Mouse (Mus musculus) limb, embryonic 15.5 days (tissue): ENCODE results near the gene Fcf1. TPM values are rescaled to one million over a fixed set of nuclear protein-coding genes. Genes with fewer than 3 reads are reported as not detected.
A peak's percentile ranks its signal among the peaks of the same experiment; 100 is the strongest.

Experiments
- ATAC-seq: fragments of 200-750 bp; cut with Nextera tagmentation; 2 replicates; pipeline ENCODE4 v1.8.0; 2017; ENCODE audit warnings: low read depth, moderate TSS enrichment; ENCODE audit not compliant: insufficient number of reproducible peaks, low FRiP score, low TSS enrichment
- H3K27ac ChIP-seq: fragments of 300-500 bp; sonication (generic); 2 replicates; pipeline ENCODE4 v1.5.1; 2015; ENCODE audit warnings: moderate library complexity, mild to moderate bottlenecking, inconsistent platforms
- H3K27me3 ChIP-seq: fragments of 300-500 bp; sonication (generic); 2 replicates; pipeline ENCODE4 v1.6.1; 2015; ENCODE audit warnings: inconsistent platforms
- H3K36me3 ChIP-seq: fragments of 300-500 bp; sonication (generic); 2 replicates; pipeline ENCODE4 v1.6.1; 2015; ENCODE audit warnings: inconsistent platforms
- H3K4me1 ChIP-seq: fragments of 300-500 bp; sonication (generic); 2 replicates; pipeline ENCODE4 v1.6.1; 2015; ENCODE audit warnings: inconsistent platforms
- H3K4me2 ChIP-seq: fragments of 300-500 bp; sonication (generic); 2 replicates; pipeline ENCODE4 v1.6.1; 2015; ENCODE audit warnings: mild to moderate bottlenecking, inconsistent platforms
- H3K4me3 ChIP-seq: fragments of 300-500 bp; sonication (generic); 2 replicates; pipeline ENCODE4 v1.5.1; 2015; ENCODE audit warnings: mild to moderate bottlenecking, inconsistent platforms
- H3K9ac ChIP-seq: fragments of 300-500 bp; sonication (generic); 2 replicates; pipeline ENCODE4 v1.6.1; 2015; ENCODE audit warnings: inconsistent platforms
- H3K9me3 ChIP-seq: fragments of 300-500 bp; sonication (generic); 2 replicates; pipeline ENCODE4 v1.6.1; 2016; ENCODE audit warnings: inconsistent platforms
- WGBS: fragments of 180-500 bp; shearing (Covaris S2); methylation state at CpG from one replicate; pipeline ENCODE4 v1.1.7; 2015; 5-methylcytosine and 5-hydroxymethylcytosine counted together
- polyA plus RNA-seq: library from polyadenylated mRNA; unstranded; fragments of >200 nt; fragmentation: Nextera tagmentation; extraction: Ambion mirVana; gene quantifications from 2 replicates; pipeline ENCODE4 v1.2.1, GENCODE M21; 2015

The Fcf1 gene
- polyA plus RNA-seq, 1 experiment from 2014 or later, result 128 TPM

- Histone ChIP-seq H3K4me1 (no peaks in the 10 kb centered on the region), H3K9ac (no peak overlapping the region), H3K4me2 (no peak overlapping the region), H3K9me3 (no peaks in the 10 kb centered on the region), H3K27ac (no peak overlapping the region), H3K27me3 (no peaks in the 10 kb centered on the region), H3K36me3 (peaks cover 87% of the 10 kb centered on the region), H3K4me3 (no peak overlapping the region)
- no peak for ATAC-seq
- WGBS, result 85% methylated on average over 2 of the region's 2 CpGs
These were observed 8.7 kb downstream of the Fcf1 start for GRCm38 (mm10) chr12:84979264-84979862.

- Histone ChIP-seq H3K27me3 (no peaks in the 10 kb centered on the region), H3K4me1 (no peaks in the 10 kb centered on the region), H3K9me3 (no peaks in the 10 kb centered on the region), H3K9ac (no peak overlapping the region), H3K4me3 (no peak overlapping the region), H3K27ac (no peak overlapping the region), H3K4me2 (no peak overlapping the region), H3K36me3 (peaks cover 7% of the 10 kb centered on the region; the same call in 1 of the 2 replicates)
- 51% methylated on average over 4 of the region's 4 CpGs for WGBS
- ATAC-seq, result no peak
These were observed 18.8 kb downstream of the Fcf1 start for GRCm38 (mm10) chr12:84989456-84989855.

- Histone ChIP-seq H3K27me3 (no peaks in the 10 kb centered on the region), H3K9ac (no peak overlapping the region), H3K27ac (peak overlapping the region; percentile 33; the same call in 1 of the 2 replicates), H3K4me1 (peaks cover 20% of the 10 kb centered on the region), H3K9me3 (no peaks in the 10 kb centered on the region), H3K36me3 (no peaks in the 10 kb centered on the region), H3K4me2 (peak overlapping the region; percentile 17; the same call in 1 of the 2 replicates), H3K4me3 (peak overlapping the region; percentile 96; the same call in 1 of the 2 replicates)
- 87% methylated on average over 8 of the region's 9 CpGs for WGBS
- no peak for ATAC-seq
These were observed 24.5 kb downstream of the Fcf1 start for GRCm38 (mm10) chr12:84995112-84995761.

- Histone ChIP-seq H3K4me2 (peak within 1 kb of the TSS; percentile 83), H3K4me3 (peak within 1 kb of the TSS; percentile 96)
- ATAC-seq, result peak; percentile 98
These were observed 25.4 kb downstream of the Fcf1 start, which contains the start of gene Ylpm1 for GRCm38 (mm10) chr12:84996083-84996496. Ylpm1 (plus strand) TSS chr12:84996321.

GRCm38 (mm10) chr12:84996501-84997398, 26.1 kb downstream of the Fcf1 start:
- no peaks in the 10 kb centered on the region for H3K36me3 ChIP-seq
- H3K4me2 ChIP-seq, result peak overlapping the region; percentile 83
- peak overlapping the region; percentile 91 for H3K9ac ChIP-seq
- no peaks in the 10 kb centered on the region for H3K27me3 ChIP-seq
- peak; percentile 23; the same call in 1 of the 2 replicates for ATAC-seq
- under 1% methylated on average over 43 of the region's 44 CpGs for WGBS
- peak overlapping the region; percentile 96 for H3K4me3 ChIP-seq
- H3K9me3 ChIP-seq, result no peaks in the 10 kb centered on the region
- H3K27ac ChIP-seq, result peak overlapping the region; percentile 90
- peaks cover 20% of the 10 kb centered on the region for H3K4me1 ChIP-seq

More at GRCm38 (mm10) chr12:84996083-84996496, 25.4 kb downstream of the Fcf1 start, which contains the start of gene Ylpm1:
- H3K36me3 ChIP-seq, result no peaks in the 10 kb centered on the region
- no peaks in the 10 kb centered on the region for H3K27me3 ChIP-seq
- peaks cover 20% of the 10 kb centered on the region for H3K4me1 ChIP-seq
- WGBS, result 0% methylated on average over 45 of the region's 45 CpGs
- H3K9ac ChIP-seq, result peak within 1 kb of the TSS; percentile 91
- peak within 1 kb of the TSS; percentile 90 for H3K27ac ChIP-seq
- H3K9me3 ChIP-seq, result no peaks in the 10 kb centered on the region

GRCm38 (mm10) chr12:84999053-84999452, 28.4 kb downstream of the Fcf1 start:
- Histone ChIP-seq H3K4me1 (peaks cover 20% of the 10 kb centered on the region), H3K9me3 (no peaks in the 10 kb centered on the region), H3K27me3 (no peaks in the 10 kb centered on the region), H3K4me2 (0 out of 2 replicates have a peak overlapping the region, but pooled peaks have one; percentile 83), H3K9ac (no peak overlapping the region), H3K36me3 (no peaks in the 10 kb centered on the region), H3K27ac (no peak overlapping the region), H3K4me3 (0 out of 2 replicates have a peak overlapping the region, but pooled peaks have one; percentile 96)
- ATAC-seq, result no peak

GRCm38 (mm10) chr12:85006206-85006605, 35.5 kb downstream of the Fcf1 start:
- Histone ChIP-seq H3K4me2 (no peak overlapping the region), H3K4me1 (no peaks in the 10 kb centered on the region), H3K27me3 (no peaks in the 10 kb centered on the region), H3K9me3 (no peaks in the 10 kb centered on the region), H3K4me3 (no peak overlapping the region), H3K27ac (no peak overlapping the region), H3K36me3 (0 out of 2 replicates have a peak, but pooled peaks cover 5% of the 10 kb centered on the region), H3K9ac (no peak overlapping the region)
- 88% methylated on average over 1 of the region's 1 CpGs for WGBS
- ATAC-seq, result no peak

GRCm38 (mm10) chr12:85007021-85007420, 36.3 kb downstream of the Fcf1 start:
- no peak overlapping the region for H3K27ac ChIP-seq

GRCm38 (mm10) chr12:85009776-85010175, 39.1 kb downstream of the Fcf1 start:
- no peaks in the 10 kb centered on the region for H3K27me3 ChIP-seq
- ATAC-seq, result no peak
- H3K4me3 ChIP-seq, result no peak overlapping the region
- WGBS, result 82% methylated on average over 1 of the region's 1 CpGs
- H3K36me3 ChIP-seq, result peaks cover 26% of the 10 kb centered on the region
- no peaks in the 10 kb centered on the region for H3K9me3 ChIP-seq
- H3K4me2 ChIP-seq, result no peak overlapping the region
- no peak overlapping the region for H3K27ac ChIP-seq
- no peaks in the 10 kb centered on the region for H3K4me1 ChIP-seq
- H3K9ac ChIP-seq, result no peak overlapping the region

More at GRCm38 (mm10) chr12:85007021-85007420, 36.3 kb downstream of the Fcf1 start:
- Histone ChIP-seq H3K27me3 (no peaks in the 10 kb centered on the region), H3K36me3 (0 out of 2 replicates have a peak, but pooled peaks cover 5% of the 10 kb centered on the region), H3K4me2 (no peak overlapping the region), H3K4me1 (no peaks in the 10 kb centered on the region), H3K9ac (no peak overlapping the region), H3K9me3 (no peaks in the 10 kb centered on the region), H3K4me3 (no peak overlapping the region)
- ATAC-seq, result no peak

- no peaks in the 10 kb centered on the region for H3K4me1 ChIP-seq
- no peak overlapping the region for H3K9ac ChIP-seq
- no peaks in the 10 kb centered on the region for H3K9me3 ChIP-seq
- ATAC-seq, result no peak
- H3K4me3 ChIP-seq, result no peak overlapping the region
- H3K36me3 ChIP-seq, result peaks cover 28% of the 10 kb centered on the region
- WGBS, result 85% methylated on average over 2 of the region's 2 CpGs
- H3K27ac ChIP-seq, result no peak overlapping the region
- H3K27me3 ChIP-seq, result no peaks in the 10 kb centered on the region
- no peak overlapping the region for H3K4me2 ChIP-seq
These were observed 39.8 kb downstream of the Fcf1 start for GRCm38 (mm10) chr12:85010541-85010940.

GRCm38 (mm10) chr12:85012185-85012584, 41.5 kb downstream of the Fcf1 start:
- Histone ChIP-seq H3K4me3 (no peak overlapping the region), H3K4me2 (no peak overlapping the region), H3K9ac (no peak overlapping the region), H3K9me3 (no peaks in the 10 kb centered on the region), H3K27me3 (no peaks in the 10 kb centered on the region), H3K4me1 (no peaks in the 10 kb centered on the region), H3K36me3 (peaks cover 36% of the 10 kb centered on the region), H3K27ac (no peak overlapping the region)
- 91% methylated on average over 2 of the region's 2 CpGs for WGBS
- ATAC-seq, result no peak
